Mouse (Mus musculus) left cerebral cortex, adult 6 months (tissue): ENCODE data around the gene Cdhr4. TPM values are rescaled to one million over a fixed set of nuclear protein-coding genes. Genes with fewer than 3 reads are reported as not detected.

Source experiments
- long read RNA-seq, 2 experiments: library from polyadenylated mRNA; unstranded; transcript quantifications; one replicate each; pipeline ENCODE4 v2.0.0; 2019 to 2020
- polyA plus RNA-seq: library from polyadenylated mRNA; unstranded; fragments of <200 nt; fragmentation: Nextera tagmentation; gene quantifications from 2 replicates; pipeline ENCODE4 v1.2.3, GENCODE M21; 2021

Gene Cdhr4
- 1.6 and 2.5 TPM in 2 replicates for polyA plus RNA-seq
- long read RNA-seq, experiment 1, partial matches to known transcripts: 3 of 4 reads
- long read RNA-seq, experiment 1, other reads (novel, unspliced or antisense): 1 of 4 reads
- long read RNA-seq, experiment 2, partial matches to known transcripts: 2 of 4 reads
- long read RNA-seq, experiment 2, other reads (novel, unspliced or antisense): 2 of 4 reads

DNA sequence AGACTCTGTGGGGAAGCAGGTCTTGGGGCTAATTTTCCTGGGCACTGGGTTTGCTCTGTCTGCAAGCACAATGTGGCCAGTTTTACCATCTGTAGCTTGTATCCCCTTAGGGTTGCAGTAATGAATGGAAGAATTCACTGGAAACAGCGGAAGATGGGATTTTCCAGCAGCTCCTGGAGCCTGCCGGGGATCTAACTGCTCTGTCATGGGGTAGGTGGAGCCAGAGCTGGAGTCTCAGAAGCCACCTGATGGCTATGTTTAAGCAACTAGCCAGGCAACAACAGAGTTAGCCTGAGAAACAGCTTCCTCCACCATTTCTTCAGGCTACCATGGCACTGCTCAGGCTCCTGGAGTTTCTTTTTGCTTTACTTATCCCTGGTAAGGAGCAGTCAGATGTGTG is at the start of gene Cdhr4:
Cdhr4 (plus strand) TSS at position 301 of the 400 bp plus-strand sequence.

DNA sequence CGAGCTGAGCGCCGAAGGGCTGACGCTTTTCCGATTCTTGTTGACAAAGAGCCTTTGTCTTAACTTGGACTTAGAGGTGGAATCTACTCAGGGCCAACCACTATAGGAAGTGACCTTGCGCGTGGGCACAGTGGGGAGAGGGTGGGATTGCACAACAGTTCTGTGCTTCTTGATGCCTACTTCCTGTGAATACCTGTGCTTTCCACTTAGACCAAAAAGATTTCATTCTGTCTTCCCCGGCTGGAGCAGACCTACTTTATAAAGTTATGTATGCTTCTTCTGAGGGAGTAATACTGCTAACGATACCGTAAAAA is 42.4 kb upstream of the Cdhr4 start, which contains the start of gene Traip:
Traip (plus strand) TSS at position 215 of the 314 bp plus-strand sequence.

DNA sequence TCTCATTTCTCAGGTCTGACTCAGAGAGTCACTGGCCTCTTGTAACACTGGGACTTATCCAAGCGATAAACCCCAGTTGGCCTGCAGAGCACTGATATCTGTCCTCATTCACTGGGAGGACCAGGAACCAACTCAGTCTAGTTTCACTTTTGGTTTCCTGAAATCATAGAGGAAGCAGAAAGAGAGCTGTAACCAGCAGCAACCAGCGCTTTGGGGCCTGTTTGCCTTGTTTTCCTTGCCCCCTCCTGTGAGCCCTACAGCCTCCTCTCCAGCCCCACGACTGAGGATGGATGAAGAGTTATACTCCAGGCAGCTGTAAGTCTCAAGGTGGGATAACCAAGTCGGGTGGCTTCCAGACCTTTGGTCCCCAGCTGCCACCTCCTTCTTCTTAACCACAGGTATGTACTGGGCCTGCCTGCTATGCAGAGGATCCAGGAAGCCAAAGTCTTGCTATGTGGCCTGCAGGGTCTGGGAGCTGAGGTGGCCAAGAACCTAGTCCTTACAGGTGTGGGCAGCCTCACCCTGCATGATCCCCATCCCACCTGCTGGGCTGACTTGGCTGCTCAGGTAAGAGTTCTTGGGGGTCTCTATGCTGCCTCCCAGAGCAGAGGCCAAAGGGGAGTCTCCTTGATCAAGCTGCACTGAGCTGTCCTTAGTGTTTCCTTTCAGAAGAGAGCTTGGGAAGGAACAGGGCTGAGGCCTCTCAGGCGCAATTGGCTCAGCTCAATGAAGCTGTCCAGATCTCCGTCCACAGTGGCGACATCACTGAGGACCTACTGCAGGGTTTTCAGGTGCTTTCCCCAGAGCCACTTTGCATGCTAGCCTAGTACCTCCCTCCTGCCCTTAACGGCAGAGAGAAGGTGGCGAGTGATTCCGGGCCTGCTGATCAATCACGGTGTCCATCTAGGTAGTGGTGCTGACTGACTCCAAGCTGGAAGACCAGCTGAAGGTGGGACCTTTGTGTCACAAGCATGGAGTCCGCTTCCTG is 16.6 kb upstream of the Cdhr4 start, which contains the start of gene Uba7:
Uba7 (plus strand) TSS at position 107 of the 988 bp plus-strand sequence.

DNA sequence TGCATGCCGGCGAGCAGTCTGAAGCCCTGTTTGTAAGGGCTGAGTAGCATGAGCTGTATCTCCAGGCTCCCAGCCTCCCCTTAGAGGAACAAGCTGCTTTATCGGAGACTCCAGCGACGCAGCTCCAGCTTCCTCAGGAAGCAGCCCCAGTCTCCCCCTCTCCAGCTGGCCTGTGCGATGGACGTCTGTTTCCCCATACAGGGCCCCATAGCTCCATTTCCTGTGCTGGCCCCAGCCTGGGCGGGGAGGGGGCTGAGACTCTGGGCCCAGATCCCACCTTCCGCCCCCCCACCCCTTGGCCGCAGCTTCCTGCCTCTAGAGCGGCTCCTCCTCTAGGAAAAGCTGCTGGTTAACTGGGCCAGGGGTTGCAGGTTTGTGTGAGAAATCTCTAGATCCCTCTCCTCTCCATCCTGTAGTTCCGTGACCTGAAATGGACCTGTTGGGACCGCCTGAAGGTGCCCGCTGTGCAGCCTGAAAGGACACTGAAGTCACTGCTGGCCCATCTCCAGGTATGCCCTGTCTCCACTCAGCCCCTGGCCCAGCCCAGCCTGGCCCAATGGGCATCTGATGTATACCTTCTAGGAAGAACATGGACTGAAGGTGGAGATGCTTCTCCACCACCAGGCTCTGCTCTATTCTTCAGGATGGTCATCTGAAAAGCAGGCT is 9.5 kb upstream of the Cdhr4 start, which contains the start of gene Gm20661:
Gm20661 (plus strand) TSS at position 378 of the 666 bp plus-strand sequence.

DNA sequence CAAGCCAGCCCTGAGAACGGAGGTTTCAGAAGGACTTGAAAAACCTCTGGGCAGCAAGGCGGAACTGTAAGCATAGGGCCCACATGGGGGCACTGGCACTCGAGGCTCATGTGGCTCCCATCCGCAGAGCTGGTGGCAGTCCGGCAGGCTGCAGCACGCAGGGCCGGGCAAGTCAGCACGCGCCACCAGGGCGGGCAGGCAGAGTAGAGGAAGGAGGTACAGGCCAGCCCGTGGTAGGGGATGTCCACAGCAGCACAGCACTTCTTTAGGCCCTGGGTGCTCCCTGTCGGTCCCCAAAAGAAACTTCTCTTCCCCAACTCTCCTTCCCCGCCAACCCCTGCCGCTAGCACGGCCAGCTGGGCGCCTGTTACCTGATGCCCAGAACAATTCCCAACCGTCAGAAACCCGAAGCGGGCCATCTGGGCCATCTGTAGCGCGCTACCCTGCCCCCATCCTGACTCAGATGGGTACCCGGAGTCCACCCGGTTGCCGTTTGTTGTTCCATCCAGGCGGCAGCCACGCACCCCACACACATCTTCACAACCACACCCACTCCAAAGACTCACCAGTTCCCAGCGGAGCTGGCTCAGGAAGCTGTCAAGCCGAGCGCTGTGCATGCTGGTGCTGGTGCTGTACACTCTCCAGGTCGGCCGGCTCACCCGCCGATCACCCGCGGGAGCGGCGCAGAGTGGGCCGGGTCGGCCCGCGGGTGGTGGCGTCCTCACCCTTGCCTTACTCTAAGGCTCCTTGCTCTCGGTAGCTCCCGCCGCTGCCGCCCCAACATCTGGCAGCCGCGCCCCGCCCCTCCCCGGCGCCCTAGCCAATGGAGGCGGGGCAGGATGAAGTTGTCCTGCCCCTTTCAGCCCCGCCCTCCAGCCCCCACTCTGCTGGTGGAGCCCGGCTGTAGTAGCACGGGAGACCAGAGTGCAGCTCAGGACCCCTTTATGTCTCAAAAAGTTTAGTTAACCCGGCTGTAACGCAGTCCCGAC is 6.9 kb upstream of the Cdhr4 start, which contains the start of gene Inka1:
Inka1 (minus strand) TSS at position 749 of the 989 bp plus-strand sequence.

DNA sequence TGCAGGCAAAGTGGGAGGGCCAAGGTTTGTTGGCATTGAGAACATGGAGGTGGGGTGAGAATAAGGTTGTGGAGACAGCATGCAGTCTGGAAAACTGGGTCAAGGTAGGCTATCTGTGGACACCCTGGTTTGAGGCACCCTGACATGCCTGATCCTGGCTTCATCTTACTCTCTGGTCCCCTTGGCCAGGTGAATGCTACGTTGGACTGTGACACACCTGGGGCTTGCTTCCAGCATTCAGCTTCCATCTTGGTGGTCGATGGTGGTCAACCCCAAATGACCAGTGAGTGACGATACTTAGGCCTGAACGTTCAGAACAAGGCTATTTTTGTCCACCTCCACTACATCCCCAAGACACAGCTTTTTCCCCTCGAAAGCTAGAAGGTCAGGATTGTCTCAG is 3.8 kb downstream of the Cdhr4 start, which contains the start of gene Gm20662:
Gm20662 (plus strand) TSS at position 301 of the 400 bp plus-strand sequence.

DNA sequence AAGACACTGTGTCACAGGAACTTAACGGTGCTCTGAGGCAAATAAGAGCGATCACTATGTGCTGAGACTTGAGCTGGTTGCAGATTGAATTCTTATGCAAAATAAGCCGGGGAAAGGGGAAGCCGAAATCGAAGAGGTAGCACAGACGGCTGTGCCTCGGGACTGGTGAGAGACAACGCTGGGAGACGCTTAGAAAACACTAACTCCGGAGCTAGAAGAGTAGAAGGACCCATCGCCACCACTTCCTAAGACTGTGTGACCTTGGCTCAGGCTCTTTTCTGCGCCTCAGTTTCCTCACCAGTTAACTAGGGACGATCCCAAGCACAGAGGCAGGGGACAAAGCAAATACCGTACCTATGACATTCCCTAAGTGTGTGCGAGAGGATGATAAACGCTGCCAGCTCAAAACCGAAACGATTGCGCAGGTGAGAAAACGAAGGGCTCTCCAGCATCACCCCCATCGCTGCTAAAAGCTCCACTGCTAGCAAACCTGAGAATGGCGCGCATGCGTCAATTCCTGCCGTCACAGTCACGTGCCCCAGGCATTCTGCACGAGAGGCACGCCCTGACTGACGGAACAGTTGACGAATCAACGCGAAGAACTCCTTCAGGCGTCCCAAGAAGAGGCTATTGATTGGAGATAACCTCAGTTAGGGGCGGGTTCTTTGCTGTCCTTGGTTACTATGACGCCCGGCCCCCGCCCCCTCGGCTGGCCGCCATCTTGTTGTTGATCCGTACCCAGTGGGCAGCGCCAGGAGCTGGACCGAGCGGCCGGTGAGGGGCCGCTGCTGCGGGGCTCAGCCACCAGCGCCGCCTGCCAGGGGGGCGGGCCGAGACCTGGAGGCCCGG is 9.8 kb downstream of the Cdhr4 start, which contains the start of gene Ip6k1:
Ip6k1 (plus strand) TSS at position 580 of the 849 bp plus-strand sequence.

DNA sequence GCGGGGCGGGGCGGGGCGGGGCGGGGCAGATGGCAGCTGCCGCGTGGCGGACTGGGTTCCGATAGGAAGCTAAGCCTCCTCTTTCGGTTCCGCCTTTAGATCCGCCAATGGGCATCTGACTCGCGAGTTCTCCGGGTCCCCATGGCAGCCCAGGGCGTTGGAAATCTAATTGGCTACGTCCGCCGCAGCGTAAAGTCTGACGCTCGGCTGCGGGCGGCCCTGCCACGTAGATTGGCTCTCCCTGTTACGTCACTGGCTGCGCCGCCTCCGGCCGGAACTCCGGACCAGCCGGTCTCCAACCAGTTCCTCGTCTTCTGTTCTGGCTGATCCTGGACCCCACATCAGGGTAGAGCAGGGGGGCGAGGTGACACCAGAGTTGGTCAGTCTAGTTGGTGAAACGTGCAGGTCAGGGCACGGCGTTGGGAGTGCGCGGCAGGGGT is 56.7 kb downstream of the Cdhr4 start, which contains the start of gene Gmppb:
Gmppb (plus strand) TSS at position 227 of the 440 bp plus-strand sequence.

Other genes with a start within 250 kb of the Cdhr4 start
- 33.3 and 36.9 TPM in 2 replicates for gene Rbm5, start 221.5 kb upstream of the Cdhr4 start, polyA plus RNA-seq
- gene Rbm6, start 119.3 kb upstream of the Cdhr4 start, polyA plus RNA-seq: 16.6 and 21.4 TPM in 2 replicates
- gene Mon1a, start 104.3 kb upstream of the Cdhr4 start, polyA plus RNA-seq: 22.8 and 23.6 TPM in 2 replicates
- gene Mst1r, start 85.6 kb upstream of the Cdhr4 start, polyA plus RNA-seq: 0.36 and 0.51 TPM in 2 replicates
- not detected in 2 replicates for gene Actl11, start 64.0 kb upstream of the Cdhr4 start, polyA plus RNA-seq
- gene Camkv, start 56.8 kb upstream of the Cdhr4 start, polyA plus RNA-seq: 185 and 236 TPM in 2 replicates
- 2.8 and 3.7 TPM in 2 replicates for gene Traip, start 42.4 kb upstream of the Cdhr4 start, polyA plus RNA-seq
- gene Uba7, start 17.0 kb upstream of the Cdhr4 start, polyA plus RNA-seq: 2.5 and 2.9 TPM in 2 replicates
- not detected in 2 replicates for gene Gm20661, start 9.4 kb upstream of the Cdhr4 start, polyA plus RNA-seq
- 3.0 and 3.6 TPM in 2 replicates for gene Inka1, start 6.6 kb upstream of the Cdhr4 start, polyA plus RNA-seq
- 0.90 TPM in 1 of 2 replicates, not detected in the other for gene Gm20662, start 3.9 kb downstream of the Cdhr4 start, polyA plus RNA-seq
- 25.2 and 60.2 TPM in 2 replicates for gene Ip6k1, start 10.0 kb downstream of the Cdhr4 start, polyA plus RNA-seq
- 18.1 and 40.5 TPM in 2 replicates for gene Gmppb, start 56.7 kb downstream of the Cdhr4 start, polyA plus RNA-seq
- 0.34 and 0.49 TPM in 2 replicates for gene Amigo3, start 60.7 kb downstream of the Cdhr4 start, polyA plus RNA-seq
- gene Mst1, start 87.9 kb downstream of the Cdhr4 start, polyA plus RNA-seq: not detected in 2 replicates
- 20.6 and 25.3 TPM in 2 replicates for gene Rnf123, start 90.8 kb downstream of the Cdhr4 start, polyA plus RNA-seq
- 8.8 and 9.9 TPM in 2 replicates for gene Apeh, start 102.1 kb downstream of the Cdhr4 start, polyA plus RNA-seq
- 19.1 and 28.0 TPM in 2 replicates for gene Bsn, start 197.9 kb downstream of the Cdhr4 start, polyA plus RNA-seq